Mouse (Mus musculus) megakaryocyte progenitor cell, adult 5-6 weeks (primary cell): ENCODE results near the gene Opcml. TPM values are rescaled to one million over a fixed set of nuclear protein-coding genes. Genes with fewer than 3 reads are reported as not detected.
A peak's percentile ranks its signal among the peaks of the same experiment; 100 is the strongest.

ENCODE experiments used
- ATAC-seq: replicated peaks from 2 replicates; pipeline ENCODE4 v1.8.0; 2016; ENCODE audit warnings: mild to moderate bottlenecking, moderate TSS enrichment, inconsistent platforms; ENCODE audit not compliant: poor library complexity
- total RNA-seq, 2 experiments: library from RNA; stranded (forward) in 1 of 2; stranded (reverse) in 1 of 2; fragments of 157-497, 149-512 nt in 1 of 2; fragments of 200-1000 nt in 1 of 2; gene quantifications; 2 replicates each; pipeline versions ENCODE4 v1.2.3 to v1.2.4; 2015 to 2017

Gene Opcml
- total RNA-seq, 2 experiments from 2014 or later = not detected

GRCm38 (mm10) chr9:28306364-28307121 lies 516.0 kb downstream of the Opcml start:
- no peak for ATAC-seq

DNA sequence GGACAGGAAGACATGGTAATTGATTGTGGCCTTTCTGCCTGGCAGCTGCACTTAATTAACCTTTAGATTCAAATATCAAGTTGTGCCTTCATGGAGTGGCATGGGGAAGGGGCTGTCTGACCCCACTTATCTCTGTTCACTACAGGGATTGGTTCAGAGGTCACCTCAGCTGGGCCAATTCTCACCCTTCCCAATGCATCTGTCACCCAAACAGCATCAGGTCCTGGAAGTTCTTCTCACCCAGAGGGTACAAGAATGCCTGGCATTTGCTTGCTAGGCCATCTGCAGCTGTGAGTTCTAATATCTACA lies 516.5 kb downstream of the Opcml start:
- no peak for ATAC-seq

DNA sequence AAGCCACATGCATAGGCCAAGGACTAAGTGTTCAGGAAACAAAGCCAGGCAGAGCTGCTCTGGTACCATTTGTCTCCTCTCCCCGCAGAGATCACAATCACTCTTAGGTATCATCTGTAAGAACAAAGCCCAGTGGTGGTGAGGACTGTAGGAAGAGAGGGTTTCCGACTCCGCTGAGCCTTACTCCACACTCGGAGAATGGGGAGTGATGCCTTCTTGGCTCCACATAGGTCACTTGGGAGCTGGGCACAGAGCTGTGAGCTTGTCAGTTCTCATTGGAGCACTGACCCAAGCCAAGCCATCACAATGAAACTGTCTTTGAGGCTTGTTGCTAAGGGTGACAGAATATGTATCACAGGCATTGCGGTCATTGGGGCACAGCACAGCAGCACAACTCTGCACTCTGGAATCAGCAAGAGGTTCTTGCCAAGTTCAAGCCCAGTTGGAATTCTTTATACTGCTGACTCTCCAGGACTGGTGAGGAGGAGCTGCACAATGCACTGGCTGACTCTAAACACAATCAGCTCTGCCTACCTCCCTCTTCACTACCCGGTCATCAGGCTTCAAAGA lies 517.0 kb downstream of the Opcml start:
- no peak for ATAC-seq

DNA sequence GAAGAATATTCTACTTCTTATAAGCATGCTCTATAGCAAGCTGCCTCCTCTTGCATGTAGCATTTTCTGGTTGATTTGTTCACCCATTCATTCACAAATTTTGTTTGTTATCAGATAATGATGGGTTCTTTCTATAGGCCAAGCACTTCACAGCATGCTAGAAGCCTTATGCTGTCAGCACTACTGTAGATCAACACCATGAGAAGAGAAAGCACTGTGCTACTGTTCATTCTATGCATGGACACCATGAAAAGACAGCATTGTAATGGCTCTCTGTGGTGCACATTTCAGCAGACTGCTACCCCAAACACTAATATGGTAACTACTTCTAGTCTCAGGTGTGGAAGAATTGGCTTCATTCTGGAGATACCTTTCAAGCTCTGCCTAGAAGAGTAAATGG lies 527.3 kb downstream of the Opcml start:
- ATAC-seq = no peak

DNA sequence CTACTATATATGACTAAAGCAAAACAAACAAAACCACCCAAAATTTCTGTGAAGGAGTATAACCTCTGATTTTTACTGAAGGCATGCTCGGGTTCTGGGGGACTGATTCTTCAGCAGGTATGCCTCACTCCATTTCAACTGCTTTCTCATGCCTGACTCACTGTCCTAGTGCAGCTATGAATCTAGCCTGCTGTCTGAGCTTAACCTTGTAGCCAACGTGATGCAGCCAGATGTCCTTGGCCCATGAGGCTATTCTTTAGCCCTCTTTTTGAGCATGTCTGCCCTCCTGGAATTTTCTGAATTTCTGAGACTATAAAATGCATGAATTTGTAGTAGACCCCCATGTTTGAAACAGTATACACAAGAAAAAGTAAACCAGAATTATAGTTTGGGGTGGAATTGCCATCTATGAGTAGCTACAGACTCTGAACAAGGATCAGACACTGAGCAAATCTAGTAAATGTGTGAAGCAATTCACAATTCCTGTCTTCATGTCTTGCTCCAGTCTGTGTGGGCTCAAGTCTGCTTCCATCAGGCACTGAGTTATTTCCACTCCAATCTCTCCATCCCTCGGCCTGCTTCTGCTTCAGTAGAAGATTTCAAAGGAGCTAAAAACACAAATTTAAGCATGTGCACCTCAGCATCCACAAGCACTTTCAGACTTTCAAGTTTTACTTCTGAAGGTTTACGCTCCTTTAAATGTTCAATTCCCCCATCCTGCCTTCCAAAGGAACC lies 528.6 kb downstream of the Opcml start:
- ATAC-seq = no peak

- ATAC-seq = no peak
These were observed 529.2 kb downstream of the Opcml start for GRCm38 (mm10) chr9:28319802-28320201.

- no peak for ATAC-seq
These were observed 537.4 kb downstream of the Opcml start for GRCm38 (mm10) chr9:28327985-28328384.

- no peak for ATAC-seq
These were observed 537.9 kb downstream of the Opcml start for GRCm38 (mm10) chr9:28328434-28328833.

GRCm38 (mm10) chr9:28329477-28329876 lies 538.9 kb downstream of the Opcml start:
- no peak for ATAC-seq

DNA sequence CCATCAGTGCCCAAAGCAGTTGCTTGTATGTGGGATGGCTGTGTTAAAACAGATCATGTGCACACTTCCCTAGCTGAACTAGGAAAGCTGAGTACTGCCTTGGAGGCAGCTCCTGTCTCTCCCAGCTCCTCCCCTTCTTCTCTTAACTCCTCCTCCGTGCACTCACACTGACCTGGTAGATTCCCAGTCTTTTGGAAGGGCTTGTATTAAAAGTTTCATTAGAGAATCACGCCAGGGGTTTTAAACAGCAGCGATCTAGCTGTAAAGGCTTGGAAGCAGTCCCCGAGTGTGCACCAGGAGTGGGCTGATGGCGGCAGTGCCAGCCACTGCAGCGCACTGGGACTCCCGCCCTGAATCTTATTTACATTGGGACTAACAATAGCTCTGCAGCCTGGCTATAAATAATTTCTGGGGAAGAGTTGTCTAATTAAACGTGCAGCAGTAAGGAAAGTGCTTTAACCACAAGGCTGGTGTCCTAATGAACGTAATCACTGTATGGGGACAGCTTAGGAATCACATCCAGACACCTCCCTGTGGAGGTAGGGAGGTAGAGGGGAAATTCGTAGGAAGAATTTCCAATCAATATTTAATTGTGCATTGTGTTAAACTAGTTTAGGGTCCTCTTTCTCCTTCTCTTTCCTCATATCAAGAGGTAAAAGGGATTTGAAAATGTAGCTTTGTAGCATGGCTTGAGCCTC lies 546.1 kb downstream of the Opcml start:
- ATAC-seq = no peak

DNA sequence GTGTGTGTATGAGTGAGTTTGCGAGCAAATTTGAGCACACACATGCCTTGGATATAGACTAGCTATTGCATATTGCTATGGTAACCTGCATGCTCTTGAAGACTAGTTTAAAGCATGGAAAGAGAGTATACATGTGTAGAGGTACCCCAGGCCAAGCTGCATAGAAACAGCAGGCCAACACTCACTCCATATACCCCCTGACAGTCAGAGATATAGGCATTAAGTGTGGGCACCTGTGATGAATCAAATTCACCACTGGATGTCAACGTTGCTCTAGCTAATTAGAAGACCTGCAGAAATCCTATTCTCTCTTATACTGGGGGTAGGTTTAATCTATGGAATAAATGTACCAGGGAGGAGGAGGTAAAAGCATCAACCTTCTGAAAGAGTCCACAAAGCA lies 547.3 kb downstream of the Opcml start:
- ATAC-seq = no peak

DNA sequence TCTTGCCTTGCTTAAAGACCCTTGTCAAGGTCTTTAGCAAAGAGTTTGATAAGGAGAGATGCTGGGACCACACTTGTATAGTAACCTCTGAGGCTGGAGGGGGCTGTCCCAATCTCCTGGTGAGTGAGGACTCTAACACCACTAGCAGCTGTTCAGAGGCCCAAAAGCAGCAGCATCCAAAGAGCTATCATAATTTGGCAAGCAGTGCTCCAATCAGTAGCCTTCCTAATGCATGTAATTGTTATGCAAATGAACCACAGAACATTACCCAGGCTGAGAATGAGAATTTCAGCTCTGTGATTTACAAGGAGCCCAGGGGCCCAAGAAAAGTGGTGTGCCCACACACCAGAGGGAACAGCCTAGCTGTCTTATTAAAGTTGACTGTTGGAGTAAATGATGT lies 564.4 kb downstream of the Opcml start:
- no peak for ATAC-seq

- ATAC-seq = no peak
These were observed 567.4 kb downstream of the Opcml start for GRCm38 (mm10) chr9:28357946-28358345.

- no peak for ATAC-seq
These were observed 570.1 kb downstream of the Opcml start for GRCm38 (mm10) chr9:28360691-28361090.

DNA sequence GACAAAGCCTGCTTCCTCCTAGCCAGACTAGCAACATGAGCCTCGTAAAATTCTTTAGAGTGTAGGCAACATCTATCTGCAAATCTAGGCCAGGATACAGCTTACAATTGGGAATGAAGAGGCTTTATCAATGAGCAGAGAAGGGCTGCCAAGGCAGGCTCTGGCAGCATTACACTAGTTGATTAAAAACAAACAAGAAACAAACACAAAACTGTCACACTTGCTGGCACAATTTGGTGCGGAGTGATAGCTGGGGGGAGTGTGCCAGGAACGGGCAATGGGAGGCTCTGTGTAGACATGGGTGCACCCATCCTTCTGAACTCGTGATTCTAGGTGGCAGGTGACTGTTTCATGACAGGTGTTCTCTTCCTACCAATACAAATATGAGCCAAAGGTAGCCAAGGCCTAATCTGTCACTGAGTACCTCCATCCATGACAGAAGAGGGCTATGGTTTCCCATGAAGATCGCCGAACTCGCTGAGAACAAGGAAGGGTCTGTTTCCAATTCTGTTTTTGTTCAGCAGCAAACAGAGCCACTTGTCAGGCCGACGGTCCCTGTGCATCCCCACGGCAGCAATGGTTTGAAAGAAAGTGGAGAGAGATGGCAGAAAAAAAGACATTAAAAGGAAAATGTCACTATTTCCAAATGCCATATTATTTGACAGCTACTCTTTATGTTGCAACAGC lies 574.0 kb downstream of the Opcml start:
- ATAC-seq = no peak

- no peak for ATAC-seq
These were observed 574.5 kb downstream of the Opcml start for GRCm38 (mm10) chr9:28365160-28365473.

GRCm38 (mm10) chr9:28386527-28387175 lies 596.1 kb downstream of the Opcml start:
- ATAC-seq = no peak

DNA sequence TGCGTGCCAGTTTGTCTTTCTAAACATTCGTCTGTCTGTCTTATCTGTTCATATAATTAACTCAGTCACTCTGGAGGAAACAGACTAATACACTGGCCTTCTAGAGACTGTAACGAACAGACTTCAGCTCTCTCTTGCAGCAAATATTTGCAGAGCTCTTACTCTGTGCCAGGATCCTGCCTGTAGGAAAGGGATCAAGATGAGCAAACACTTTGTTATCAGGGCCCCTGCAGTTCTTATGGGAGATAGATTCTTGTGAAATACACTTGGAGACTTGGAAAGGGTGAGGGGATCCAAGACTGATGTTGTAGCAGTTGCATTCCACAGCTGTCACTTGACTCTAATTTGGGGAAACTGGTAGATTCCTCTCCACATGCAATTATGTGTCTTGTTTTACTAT lies 604.6 kb downstream of the Opcml start:
- ATAC-seq = no peak

- ATAC-seq = no peak
These were observed 605.1 kb downstream of the Opcml start for GRCm38 (mm10) chr9:28395638-28396037.

GRCm38 (mm10) chr9:28402770-28403650 lies 612.4 kb downstream of the Opcml start:
- ATAC-seq = 0 out of 2 replicates have a peak, but pooled peaks have one; percentile 11
